Mouse (Mus musculus) monocyte, adult 2 months (primary cell): ENCODE data around the gene Sh2d3c.

Experiments
- DNase-seq, 2 experiments: peaks; one replicate each; pipeline ENCODE4 v3.0.0; 2022; ENCODE audit warnings: low spot score in 2 of 2, low read depth in 1 of 2

The Sh2d3c gene

GRCm38 (mm10) chr2:32752181-32752580 is 31.3 kb downstream of the Sh2d3c start:
- no peak for DNase-seq

GRCm38 (mm10) chr2:32756674-32757055 is 35.8 kb downstream of the Sh2d3c start:
- no peak for DNase-seq

- peak; percentile 89 to 91 for DNase-seq
These were observed 36.4 kb downstream of the Sh2d3c start, which contains the start of gene Tor2a for GRCm38 (mm10) chr2:32757056-32757845. TSS of gene Tor2a (plus strand) at chr2:32757234.

- no peak for DNase-seq
These were observed 37.6 kb downstream of the Sh2d3c start for GRCm38 (mm10) chr2:32758503-32758902.

GRCm38 (mm10) chr2:32759001-32759400 is 38.1 kb downstream of the Sh2d3c start:
- no peak for DNase-seq

GRCm38 (mm10) chr2:32761361-32761760 is 40.5 kb downstream of the Sh2d3c start:
- no peak for DNase-seq

- no peak for DNase-seq
These were observed 41.0 kb downstream of the Sh2d3c start for GRCm38 (mm10) chr2:32761859-32762258.

GRCm38 (mm10) chr2:32763353-32763752 is 42.5 kb downstream of the Sh2d3c start:
- DNase-seq, result no peak

GRCm38 (mm10) chr2:32767241-32767640 is 46.4 kb downstream of the Sh2d3c start:
- DNase-seq, result no peak

- no peak for DNase-seq
These were observed 47.9 kb downstream of the Sh2d3c start for GRCm38 (mm10) chr2:32768661-32769285.

GRCm38 (mm10) chr2:32769327-32770085 is 48.7 kb downstream of the Sh2d3c start:
- DNase-seq, result no peak

- DNase-seq, result no peak
These were observed 51.0 kb downstream of the Sh2d3c start for GRCm38 (mm10) chr2:32771886-32772285.

- no peak for DNase-seq
These were observed 51.9 kb downstream of the Sh2d3c start for GRCm38 (mm10) chr2:32772626-32773279.

- peak; percentile 94 to 98 for DNase-seq
These were observed 54.7 kb downstream of the Sh2d3c start, which contains the start of the genes Ttc16 and Ptrh1 for GRCm38 (mm10) chr2:32775359-32776074. TSS of gene Ttc16 (minus strand) at chr2:32775633. TSS of gene Ptrh1 (plus strand) at chr2:32775786.

- DNase-seq, result no peak
These were observed 55.3 kb downstream of the Sh2d3c start for GRCm38 (mm10) chr2:32776192-32776591.

- no peak for DNase-seq
These were observed 57.2 kb downstream of the Sh2d3c start for GRCm38 (mm10) chr2:32778081-32778480.

- DNase-seq, result peak; percentile 12 to 34
These were observed 58.3 kb downstream of the Sh2d3c start for GRCm38 (mm10) chr2:32779131-32779530.

GRCm38 (mm10) chr2:32779714-32780113 is 58.9 kb downstream of the Sh2d3c start:
- no peak for DNase-seq

GRCm38 (mm10) chr2:32781710-32782109 is 60.9 kb downstream of the Sh2d3c start:
- no peak for DNase-seq

GRCm38 (mm10) chr2:32784048-32784681 is 63.3 kb downstream of the Sh2d3c start, which contains the start of gene Cfap157:
TSS of gene Cfap157 (minus strand) at chr2:32784428.
- no peak for DNase-seq
